ENCODE assay signal across 18 mouse cellular contexts in the genomic region with DNA sequence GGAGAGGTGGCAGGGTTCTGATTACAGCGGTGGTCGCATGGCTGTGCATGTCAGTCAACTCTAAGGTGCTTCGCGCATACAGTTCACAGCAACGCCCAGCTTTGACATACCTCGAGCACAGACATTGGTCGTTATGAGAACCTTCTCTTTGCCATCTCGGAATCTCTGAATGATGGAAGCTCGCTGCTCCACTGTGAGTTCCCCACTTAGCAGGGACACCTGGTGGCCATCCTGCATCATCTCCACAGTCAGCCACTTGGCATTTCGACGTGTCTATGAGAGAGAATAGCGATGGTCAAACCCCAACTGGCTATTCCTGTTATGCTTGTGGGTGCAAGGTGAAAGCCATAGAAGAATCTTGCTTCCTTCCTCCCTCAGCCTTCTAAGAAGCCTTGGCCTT. TPM values are rescaled to one million over a fixed set of nuclear protein-coding genes. Genes with fewer than 3 reads are reported as not detected.
DNase-seq lines count a peak whose midpoint lies in the region; ATAC-seq and TF ChIP-seq lines count a peak whose summit lies in the region.
"Had no signal": no experiment of that assay in that cellular context is flagged by ENCODE, and none has a peak within 500 bp of the region (broad histone marks: within the 10 kb centered on the region; RNA-seq: fewer than 3 reads in every experiment).

No protein-coding gene starts in this region.

- TF ChIP-seq POLR2A in bone marrow, adult 2 months (IDR thresholded peaks at IDR 0.05; ENCODE audit: borderline replicate concordance, control insufficient read depth, low read depth, low read length), result no peak
- TF ChIP-seq POLR2A in cerebellum, adult 2 months (IDR thresholded peaks at IDR 0.05; ENCODE audit: borderline replicate concordance, insufficient read depth, low read length), result no peak

- H3K4me3 ChIP-seq in intestine, embryonic 14.5 days (ENCODE audit: low read depth, low read length), result no peak overlapping the region
- H3K4me3 ChIP-seq in intestine, embryonic 16.5 days (ENCODE audit: low read length), result no peak overlapping the region
- H3K4me3 ChIP-seq in lung, embryonic 14.5 days (ENCODE audit: low read depth, low read length), result no peak overlapping the region
- H3K4me3 ChIP-seq in bone marrow, adult 2 months (replicated peaks; ENCODE audit: control insufficient read depth, low read depth, low read length), result no peak overlapping the region
- no peak overlapping the region for H3K4me3 ChIP-seq in limb, embryonic 10.5 days
- no peak overlapping the region for H3K4me3 ChIP-seq in cerebellum, adult 2 months (replicated peaks; ENCODE audit: insufficient read depth, low read depth, low read length)
- H3K4me3 ChIP-seq: embryonic facial prominence, embryonic 12.5 days; limb, embryonic 15.5 days had no signal

- TF ChIP-seq CTCF in lung, embryonic 14.5 days (IDR thresholded peaks at IDR 0.05; ENCODE audit: low read depth), result peak; percentile 15; the same call in 1 of the 2 replicates
- TF ChIP-seq CTCF in bone marrow, adult 2 months (IDR thresholded peaks at IDR 0.05; ENCODE audit: control insufficient read depth, insufficient read depth, low read length), result 0 out of 2 replicates have a peak, but pooled peaks have one; percentile 2
- no peak for TF ChIP-seq CTCF in cerebellum, adult 2 months (IDR thresholded peaks at IDR 0.05; ENCODE audit: borderline replicate concordance, insufficient read depth, low read depth, low read length)

- WGBS in intestine, embryonic 14.5 days, result 69% methylated on average over 12 of the region's 12 CpGs
- WGBS in intestine, embryonic 16.5 days, result 68% methylated on average over 12 of the region's 12 CpGs
- WGBS in lung, embryonic 14.5 days, result 59% methylated on average over 12 of the region's 12 CpGs
- 79% methylated on average over 12 of the region's 12 CpGs for whole genome bisulfite sequencing in bone marrow, adult 2 months
- 75% methylated on average over 12 of the region's 12 CpGs for WGBS in limb, embryonic 10.5 days
- 67% methylated on average over 12 of the region's 12 CpGs for WGBS in cerebellum, adult 2 months

- no peaks in the 10 kb centered on the region for H3K9me3 ChIP-seq in intestine, embryonic 14.5 days (ENCODE audit: control insufficient read depth, low read length)
- no peaks in the 10 kb centered on the region for H3K9me3 ChIP-seq in intestine, embryonic 16.5 days (ENCODE audit: control insufficient read depth, low read length)
- H3K9me3 ChIP-seq in lung, embryonic 14.5 days (ENCODE audit: low read depth, low read length), result no peaks in the 10 kb centered on the region
- no peaks in the 10 kb centered on the region for H3K9me3 ChIP-seq in limb, embryonic 10.5 days (replicated peaks)
- H3K9me3 ChIP-seq: embryonic facial prominence, embryonic 12.5 days; G1E; limb, embryonic 15.5 days had no signal

- no peak overlapping the region for H3K9ac ChIP-seq in intestine, embryonic 14.5 days (ENCODE audit: low read length)
- no peak overlapping the region for H3K9ac ChIP-seq in intestine, embryonic 16.5 days (ENCODE audit: low read depth, low read length)
- no peak overlapping the region for H3K9ac ChIP-seq in lung, embryonic 14.5 days
- H3K9ac ChIP-seq: embryonic facial prominence, embryonic 12.5 days; limb, embryonic 15.5 days had no signal

- no peak overlapping the region for H3K4me2 ChIP-seq in intestine, embryonic 14.5 days (ENCODE audit: low read length)
- H3K4me2 ChIP-seq in intestine, embryonic 16.5 days (ENCODE audit: low read depth, low read length), result no peak overlapping the region
- H3K4me2 ChIP-seq in lung, embryonic 14.5 days, result no peak overlapping the region
- H3K4me2 ChIP-seq: embryonic facial prominence, embryonic 12.5 days; limb, embryonic 15.5 days had no signal

- no peak overlapping the region for H3K27ac ChIP-seq in intestine, embryonic 14.5 days (ENCODE audit: low read depth)
- H3K27ac ChIP-seq in intestine, embryonic 16.5 days (ENCODE audit: low read length), result no peak overlapping the region
- no peak overlapping the region for H3K27ac ChIP-seq in lung, embryonic 14.5 days (ENCODE audit: low read depth)
- no peak overlapping the region for H3K27ac ChIP-seq in bone marrow, adult 2 months (ENCODE audit: control insufficient read depth, insufficient read depth, low read depth, low read length, poor library complexity)
- H3K27ac ChIP-seq in limb, embryonic 10.5 days, result no peak overlapping the region
- H3K27ac ChIP-seq in cerebellum, adult 2 months (ENCODE audit: insufficient read depth, low read length), result no peak overlapping the region
- H3K27ac ChIP-seq: embryonic facial prominence, embryonic 12.5 days; limb, embryonic 15.5 days had no signal

- no peak for ATAC-seq in intestine, embryonic 14.5 days (replicated peaks; ENCODE audit: low FRiP score, low TSS enrichment, low read depth)
- no peak for ATAC-seq in intestine, embryonic 16.5 days
- no peak for ATAC-seq in lung, embryonic 14.5 days (ENCODE audit: insufficient read depth)
- ATAC-seq: midbrain, embryonic 16.5 days had no signal

- no peaks in the 10 kb centered on the region for H3K4me1 ChIP-seq in intestine, embryonic 14.5 days (replicated peaks; ENCODE audit: control insufficient read depth, insufficient read depth, low read length)
- no peaks in the 10 kb centered on the region for H3K4me1 ChIP-seq in intestine, embryonic 16.5 days (ENCODE audit: control insufficient read depth, insufficient read depth, low read length)
- H3K4me1 ChIP-seq in lung, embryonic 14.5 days (ENCODE audit: insufficient read depth), result no peaks in the 10 kb centered on the region
- peaks cover 1% of the 10 kb centered on the region; the same call in 1 of the 2 replicates for H3K4me1 ChIP-seq in bone marrow, adult 2 months (ENCODE audit: control insufficient read depth, insufficient read depth, low read length)
- no peaks in the 10 kb centered on the region; the same call in 1 of the 2 replicates for H3K4me1 ChIP-seq in limb, embryonic 10.5 days
- H3K4me1 ChIP-seq in cerebellum, adult 2 months (ENCODE audit: control insufficient read depth, insufficient read depth, low read length), result no peaks in the 10 kb centered on the region
- H3K4me1 ChIP-seq: embryonic facial prominence, embryonic 12.5 days; limb, embryonic 15.5 days had no signal

- DNase-seq in intestine, embryonic 14.5 days (ENCODE audit: low spot score), result peak; percentile 43
- DNase-seq in lung, embryonic 14.5 days, result no peak
- DNase-seq in lung, postnatal 25 days (ENCODE audit: low spot score), result no peak
- peak; percentile 26 for DNase-seq in limb, embryonic 10.5 days (ENCODE audit: low spot score)
- no peak for DNase-seq in cerebellum, adult 2 months
- DNase-seq: cerebellum, adult 18-20 months; gastrocnemius, postnatal 36 days; kidney, postnatal 10 days had no signal

- H3K27me3 ChIP-seq in intestine, embryonic 14.5 days (replicated peaks; ENCODE audit: control insufficient read depth, insufficient read depth, low read length), result no peaks in the 10 kb centered on the region
- H3K27me3 ChIP-seq in intestine, embryonic 16.5 days (replicated peaks; ENCODE audit: control insufficient read depth, insufficient read depth, low read length), result no peaks in the 10 kb centered on the region
- H3K27me3 ChIP-seq in lung, embryonic 14.5 days (ENCODE audit: insufficient read depth, low read length), result no peaks in the 10 kb centered on the region
- no peaks in the 10 kb centered on the region for H3K27me3 ChIP-seq in limb, embryonic 10.5 days (ENCODE audit: low read depth, poor library complexity, severe bottlenecking)
- H3K27me3 ChIP-seq in cerebellum, adult 2 months (ENCODE audit: control insufficient read depth, insufficient read depth, low read length), result no peaks in the 10 kb centered on the region
- H3K27me3 ChIP-seq: embryonic facial prominence, embryonic 12.5 days; limb, embryonic 15.5 days had no signal

- H3K36me3 ChIP-seq in intestine, embryonic 14.5 days (ENCODE audit: control insufficient read depth, insufficient read depth, low read length), result no peaks in the 10 kb centered on the region
- H3K36me3 ChIP-seq in intestine, embryonic 16.5 days (ENCODE audit: control insufficient read depth, insufficient read depth, low read length), result no peaks in the 10 kb centered on the region
- no peaks in the 10 kb centered on the region for H3K36me3 ChIP-seq in lung, embryonic 14.5 days (ENCODE audit: insufficient read depth)
- H3K36me3 ChIP-seq in limb, embryonic 10.5 days, result no peaks in the 10 kb centered on the region
- H3K36me3 ChIP-seq: embryonic facial prominence, embryonic 12.5 days; G1E; limb, embryonic 15.5 days had no signal

RNA-seq across cellular contexts. Expression of gene Ddx25, which starts 12.6 kb away (rescaled TPM):
- polyA plus RNA-seq in intestine, embryonic 14.5 days (2014; fragmentation: Nextera tagmentation; extraction: Ambion mirVana), result 2.1 and 3.1 TPM in 2 replicates
- polyA plus RNA-seq in intestine, embryonic 16.5 days (2015; fragmentation: Nextera tagmentation; extraction: Ambion mirVana), result 1.1 and 1.2 TPM in 2 replicates
- 1.9 and 2.3 TPM in 2 replicates for polyA plus RNA-seq in lung, embryonic 14.5 days (2014; fragmentation: Nextera tagmentation; extraction: Ambion mirVana)
- 0.18 TPM in 1 of 2 replicates, not detected in the other for polyA plus RNA-seq in bone marrow, adult 2 months (2011; ENCODE audit: insufficient read depth, insufficient read length, low replicate concordance, missing spikeins)
- polyA plus RNA-seq in limb, embryonic 10.5 days (2016; fragmentation: Nextera tagmentation; extraction: Ambion mirVana), result 4.9 and 6.0 TPM in 2 replicates
- polyA plus RNA-seq in cerebellum, adult 2 months (2012; rRNA removed), result 19.2 TPM in 2 replicates

RNA-seq across cellular contexts. Expression of gene Pus3, which starts 12.7 kb away (rescaled TPM):
- polyA plus RNA-seq in intestine, embryonic 14.5 days (2014; fragmentation: Nextera tagmentation; extraction: Ambion mirVana), result 21.7 and 23.9 TPM in 2 replicates
- 15.0 and 16.5 TPM in 2 replicates for polyA plus RNA-seq in intestine, embryonic 16.5 days (2015; fragmentation: Nextera tagmentation; extraction: Ambion mirVana)
- 20.0 and 20.8 TPM in 2 replicates for polyA plus RNA-seq in lung, embryonic 14.5 days (2014; fragmentation: Nextera tagmentation; extraction: Ambion mirVana)
- polyA plus RNA-seq in bone marrow, adult 2 months (2011; ENCODE audit: insufficient read depth, insufficient read length, low replicate concordance, missing spikeins), result 6.1 and 9.4 TPM in 2 replicates
- polyA plus RNA-seq in limb, embryonic 10.5 days (2016; fragmentation: Nextera tagmentation; extraction: Ambion mirVana), result 21.2 and 22.3 TPM in 2 replicates
- 13.1 and 13.7 TPM in 2 replicates for polyA plus RNA-seq in cerebellum, adult 2 months (2012; rRNA removed)

RNA-seq across cellular contexts. Expression of gene Pate2, which starts 24.4 kb away (rescaled TPM):
- 0.31 and 0.43 TPM in 2 replicates for polyA plus RNA-seq in intestine, embryonic 14.5 days (2014; fragmentation: Nextera tagmentation; extraction: Ambion mirVana)
- 0.38 and 0.66 TPM in 2 replicates for polyA plus RNA-seq in intestine, embryonic 16.5 days (2015; fragmentation: Nextera tagmentation; extraction: Ambion mirVana)
- 0.42 and 0.96 TPM in 2 replicates for polyA plus RNA-seq in lung, embryonic 14.5 days (2014; fragmentation: Nextera tagmentation; extraction: Ambion mirVana)
- polyA plus RNA-seq in bone marrow, adult 2 months (2011; ENCODE audit: insufficient read depth, insufficient read length, low replicate concordance, missing spikeins), result 0.57 TPM in 1 of 2 replicates, not detected in the other
- polyA plus RNA-seq in limb, embryonic 10.5 days (2016; fragmentation: Nextera tagmentation; extraction: Ambion mirVana), result 1.2 and 1.4 TPM in 2 replicates
- 0.31 and 0.32 TPM in 2 replicates for polyA plus RNA-seq in cerebellum, adult 2 months (2012; rRNA removed)

RNA-seq across cellular contexts. Expression of gene Hyls1, which starts 24.5 kb away (rescaled TPM):
- polyA plus RNA-seq in intestine, embryonic 14.5 days (2014; fragmentation: Nextera tagmentation; extraction: Ambion mirVana), result 14.4 and 14.6 TPM in 2 replicates
- 10.8 TPM in 2 replicates for polyA plus RNA-seq in intestine, embryonic 16.5 days (2015; fragmentation: Nextera tagmentation; extraction: Ambion mirVana)
- polyA plus RNA-seq in lung, embryonic 14.5 days (2014; fragmentation: Nextera tagmentation; extraction: Ambion mirVana), result 18.0 and 18.7 TPM in 2 replicates
- 14.7 and 21.1 TPM in 2 replicates for polyA plus RNA-seq in bone marrow, adult 2 months (2011; ENCODE audit: insufficient read depth, insufficient read length, low replicate concordance, missing spikeins)
- 19.5 and 22.4 TPM in 2 replicates for polyA plus RNA-seq in limb, embryonic 10.5 days (2016; fragmentation: Nextera tagmentation; extraction: Ambion mirVana)
- polyA plus RNA-seq in cerebellum, adult 2 months (2012; rRNA removed), result 7.7 and 8.6 TPM in 2 replicates

RNA-seq across cellular contexts. Expression of gene Gm1113, which starts 27.6 kb away (rescaled TPM):
- not detected in 2 replicates for polyA plus RNA-seq in intestine, embryonic 14.5 days (2014; fragmentation: Nextera tagmentation; extraction: Ambion mirVana)
- not detected in 2 replicates for polyA plus RNA-seq in intestine, embryonic 16.5 days (2015; fragmentation: Nextera tagmentation; extraction: Ambion mirVana)
- not detected in 2 replicates for polyA plus RNA-seq in lung, embryonic 14.5 days (2014; fragmentation: Nextera tagmentation; extraction: Ambion mirVana)
- polyA plus RNA-seq in bone marrow, adult 2 months (2011; ENCODE audit: insufficient read depth, insufficient read length, low replicate concordance, missing spikeins), result not detected in 2 replicates
- polyA plus RNA-seq in limb, embryonic 10.5 days (2016; fragmentation: Nextera tagmentation; extraction: Ambion mirVana), result not detected in 2 replicates
- not detected in 2 replicates for polyA plus RNA-seq in cerebellum, adult 2 months (2012; rRNA removed)
- polyA plus RNA-seq: embryonic facial prominence, embryonic 12.5 days; frontal cortex, adult 2 months; G1E; heart, embryonic 14.5 days; limb, embryonic 15.5 days; lung, embryonic 16.5 days; midbrain, embryonic 16.5 days; stomach, embryonic 14.5 days had no signal

Comparison
In these comparisons a context has a peak if more than half of its experiments do, and no peak if none do; other contexts are left out.
1. DNase-seq: peak in intestine, embryonic 14.5 days (single experiment) and limb, embryonic 10.5 days (single experiment); none in lung, embryonic 14.5 days (single experiment), lung, postnatal 25 days (single experiment) and cerebellum, adult 2 months (0 of 2).